Mouse (Mus musculus) megakaryocyte, embryonic 14.5 days (primary cell): ENCODE results near the gene Maml2.

Experiments used
- FLI1 ChIP-seq: IDR thresholded peaks from 2 replicates; pipeline ENCODE4 v1.6.1; 2012; ENCODE audit warnings: low read length, inconsistent platforms, mixed read lengths
- GATA1 ChIP-seq: IDR thresholded peaks from 3 replicates; pipeline ENCODE4 v1.6.1; 2012; ENCODE audit warnings: mixed read lengths, low read length, inconsistent platforms, borderline replicate concordance

DNA sequence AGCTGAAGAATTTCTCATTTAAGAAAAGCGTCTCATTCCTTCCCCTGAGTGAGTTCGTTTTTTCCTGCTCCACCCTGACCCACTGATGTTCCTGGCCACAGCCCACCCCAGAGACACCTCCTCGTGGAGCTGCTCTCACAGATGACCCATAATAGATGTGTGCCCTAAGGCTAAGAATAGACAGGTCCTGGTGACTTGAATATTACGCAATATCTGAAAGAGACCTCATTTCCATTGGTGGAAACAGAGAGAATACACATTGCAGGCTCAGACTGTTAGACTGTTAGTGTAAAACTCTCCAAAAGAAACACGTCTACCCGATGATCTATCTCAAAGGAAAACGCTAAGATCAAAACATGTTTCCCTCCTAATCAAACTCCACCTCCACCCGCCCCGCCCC is 391.2 kb downstream of the Maml2 start:
- TF ChIP-seq FLI1, result no peak
- TF ChIP-seq GATA1, result no peak
